Mouse (Mus musculus) stomach, embryonic 16.5 days (tissue): ENCODE measurements around the gene Pif1. TPM values are rescaled to one million over a fixed set of nuclear protein-coding genes. Genes with fewer than 3 reads are reported as not detected.
A peak's percentile ranks its signal among the peaks of the same experiment; 100 is the strongest.

Experiments
- ATAC-seq: fragments of 200-750 bp; cut with Nextera tagmentation; 2 replicates; pipeline ENCODE4 v1.8.0; 2017; ENCODE audit warnings: moderate number of reproducible peaks, moderate TSS enrichment; ENCODE audit not compliant: insufficient read depth, low FRiP score
- H3K27ac ChIP-seq: fragments of 300-500 bp; sonication (generic); 2 replicates; pipeline ENCODE4 v1.5.1; 2014; ENCODE audit warnings: low read length
- H3K27me3 ChIP-seq: fragments of 300-500 bp; sonication (generic); 2 replicates; pipeline ENCODE4 v1.6.1; 2014; ENCODE audit warnings: low read length, control low read depth, mixed read lengths; ENCODE audit not compliant: control insufficient read depth, insufficient read depth
- H3K36me3 ChIP-seq: fragments of 300-500 bp; sonication (generic); 2 replicates; pipeline ENCODE4 v1.6.1; 2014; ENCODE audit warnings: low read length; ENCODE audit not compliant: control insufficient read depth, insufficient read depth
- H3K4me1 ChIP-seq: fragments of 300-500 bp; sonication (generic); 2 replicates; pipeline ENCODE4 v1.6.1; 2014; ENCODE audit warnings: low read length, control low read depth, mixed read lengths; ENCODE audit not compliant: control insufficient read depth, insufficient read depth
- H3K4me2 ChIP-seq: fragments of 300-500 bp; sonication (generic); 2 replicates; pipeline ENCODE4 v1.6.1; 2014; ENCODE audit warnings: low read depth, low read length, mixed read lengths
- H3K4me3 ChIP-seq: fragments of 300-500 bp; sonication (generic); replicated peaks from 2 replicates; pipeline ENCODE4 v1.5.1; 2014; ENCODE audit warnings: mild to moderate bottlenecking, low read length
- H3K9ac ChIP-seq: fragments of 300-500 bp; sonication (generic); 2 replicates; pipeline ENCODE4 v1.6.1; 2014; ENCODE audit warnings: low read length
- H3K9me3 ChIP-seq: fragments of 300-500 bp; sonication (generic); replicated peaks from 2 replicates; pipeline ENCODE4 v1.6.1; 2016; ENCODE audit warnings: low read length, control low read depth; ENCODE audit not compliant: control insufficient read depth
- WGBS: fragments of 180-500 bp; shearing (Covaris S2); extraction: QIAGEN DNeasy Blood & Tissue Kit; methylation state at CpG from one replicate; pipeline ENCODE4 v1.1.7; 2014; 5-methylcytosine and 5-hydroxymethylcytosine counted together
- polyA plus RNA-seq: library from polyadenylated mRNA; unstranded; fragments of >200 nt; fragmentation: Nextera tagmentation; extraction: Ambion mirVana; gene quantifications from 2 replicates; pipeline ENCODE4 v1.2.1, GENCODE M21; 2015

Pif1 gene
- polyA plus RNA-seq, 1 experiment from 2014 or later: 12.7 TPM

DNA sequence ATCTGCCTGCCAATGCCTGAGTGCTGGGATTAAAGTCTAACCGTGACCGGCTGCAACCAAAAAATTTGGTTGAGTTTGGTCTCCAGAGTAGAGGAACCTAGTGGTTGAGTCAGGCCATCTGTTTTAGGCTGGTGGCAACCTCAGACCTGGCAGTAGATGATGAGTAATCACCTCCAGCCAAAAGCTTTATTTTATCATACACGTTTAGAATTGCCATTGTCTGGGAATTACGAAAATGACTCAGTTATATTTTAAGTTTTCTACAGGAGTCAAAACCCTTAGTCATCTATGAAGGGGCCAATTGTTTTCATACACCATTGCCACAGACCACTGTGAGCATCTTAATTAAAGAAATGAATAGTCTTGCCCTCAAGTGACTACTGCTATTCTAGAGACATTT lies 50.0 kb downstream of the Pif1 start:
- Histone ChIP-seq H3K27ac (no peak overlapping the region), H3K4me2 (no peak overlapping the region), H3K27me3 (no peaks in the 10 kb centered on the region), H3K9ac (no peak overlapping the region), H3K4me3 (no peak overlapping the region), H3K9me3 (no peaks in the 10 kb centered on the region), H3K36me3 (no peaks in the 10 kb centered on the region), H3K4me1 (peaks cover 5% of the 10 kb centered on the region)
- WGBS: 82% methylated on average over 4 of the region's 4 CpGs
- no peak for ATAC-seq

DNA sequence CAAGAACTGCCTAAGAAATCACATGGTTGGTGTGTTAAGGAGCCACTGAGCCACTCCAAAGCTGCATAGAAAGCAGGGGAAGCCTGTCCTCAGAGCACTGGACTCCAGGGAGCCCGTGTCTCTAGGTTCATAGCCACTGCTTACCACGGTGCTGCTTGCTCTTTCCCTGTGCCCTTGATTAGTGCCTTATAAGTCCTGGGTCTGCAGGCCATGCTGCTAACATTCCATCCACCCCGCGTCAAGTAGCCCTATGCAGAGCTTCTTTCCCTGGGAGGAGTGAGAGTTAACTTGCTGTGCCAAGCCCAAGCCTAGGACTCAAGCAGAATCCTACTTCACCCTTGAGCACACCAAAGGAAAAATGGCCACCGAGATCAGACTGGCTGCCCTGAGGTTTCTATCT lies 52.1 kb downstream of the Pif1 start:
- Histone ChIP-seq H3K27ac (no peak overlapping the region), H3K4me2 (no peak overlapping the region), H3K27me3 (no peaks in the 10 kb centered on the region), H3K9ac (no peak overlapping the region), H3K4me1 (peaks cover 5% of the 10 kb centered on the region), H3K9me3 (no peaks in the 10 kb centered on the region), H3K36me3 (no peaks in the 10 kb centered on the region), H3K4me3 (no peak overlapping the region)
- peak; percentile 62; the same call in 1 of the 2 replicates for ATAC-seq
- 52% methylated on average over 5 of the region's 5 CpGs for WGBS

DNA sequence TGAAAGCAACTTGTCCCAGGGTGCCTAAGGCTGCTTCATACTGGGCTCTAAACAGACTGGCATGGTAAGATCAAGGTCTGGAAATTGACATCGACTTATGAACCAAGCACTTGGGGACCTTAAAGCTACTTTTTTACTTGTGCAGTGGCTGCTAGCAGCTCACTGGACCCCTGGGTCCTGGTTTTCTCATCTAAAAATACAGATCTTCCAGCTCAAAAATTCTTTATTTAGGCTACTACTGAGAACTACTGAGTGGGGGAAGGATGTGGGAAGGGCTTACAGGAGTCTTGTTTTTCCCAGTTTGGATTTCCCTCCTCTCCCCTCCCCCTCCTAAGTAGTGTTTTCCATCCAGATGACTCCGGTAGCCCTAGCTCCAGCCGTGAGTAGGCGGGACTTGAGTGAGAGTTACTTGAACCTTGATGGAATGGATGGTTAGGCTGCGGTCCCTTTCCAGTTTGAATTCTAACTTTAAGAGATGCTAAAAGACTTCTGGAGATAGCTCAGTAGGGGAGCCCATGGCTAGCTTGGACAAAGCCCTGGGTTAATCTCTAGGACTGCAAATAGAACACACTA lies 54.0 kb downstream of the Pif1 start:
- ATAC-seq: no peak
- no peaks in the 10 kb centered on the region for H3K36me3 ChIP-seq
- H3K4me3 ChIP-seq: no peak overlapping the region
- no peak overlapping the region for H3K4me2 ChIP-seq
- WGBS: 15% methylated on average over 5 of the region's 5 CpGs
- H3K4me1 ChIP-seq: peaks cover 8% of the 10 kb centered on the region
- no peak overlapping the region for H3K9ac ChIP-seq
- H3K9me3 ChIP-seq: no peaks in the 10 kb centered on the region
- H3K27me3 ChIP-seq: no peaks in the 10 kb centered on the region
- H3K27ac ChIP-seq: no peak overlapping the region

DNA sequence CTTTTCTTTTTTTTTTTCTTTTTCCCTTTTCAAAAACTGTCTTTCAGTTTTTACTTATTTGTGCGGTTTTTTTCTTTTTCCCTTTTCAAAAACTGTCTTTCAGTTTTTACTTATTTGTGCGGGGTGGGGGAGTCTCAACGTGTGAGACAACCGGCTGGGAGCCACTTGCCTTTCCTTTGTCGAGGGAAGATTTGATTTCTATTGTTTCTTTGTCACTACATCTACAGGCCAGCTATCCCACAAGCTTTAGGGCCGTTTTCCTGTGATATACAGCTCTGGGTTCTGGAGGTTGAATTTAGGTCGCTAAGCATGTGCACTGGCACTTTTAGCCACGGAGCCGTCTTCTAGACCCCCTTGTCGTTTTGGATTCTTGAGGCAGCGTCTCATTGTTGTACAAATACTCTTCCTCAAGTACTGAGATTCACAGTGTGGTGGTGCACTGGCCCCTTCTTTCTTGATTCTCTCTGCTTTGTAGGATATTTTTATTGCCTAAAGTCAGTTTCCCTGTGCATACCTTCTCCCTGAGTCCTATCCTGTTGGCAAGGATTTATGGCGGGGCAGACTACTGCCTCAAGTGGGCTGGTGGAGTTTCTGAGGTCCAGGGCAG lies 54.6 kb downstream of the Pif1 start:
- Histone ChIP-seq H3K9me3 (no peaks in the 10 kb centered on the region), H3K4me2 (no peak overlapping the region), H3K9ac (no peak overlapping the region), H3K27ac (no peak overlapping the region), H3K36me3 (no peaks in the 10 kb centered on the region), H3K4me3 (no peak overlapping the region), H3K4me1 (peaks cover 11% of the 10 kb centered on the region), H3K27me3 (no peaks in the 10 kb centered on the region)
- 27% methylated on average over 12 of the region's 12 CpGs for WGBS
- no peak for ATAC-seq

- Histone ChIP-seq H3K27me3 (no peaks in the 10 kb centered on the region), H3K27ac (no peak overlapping the region), H3K4me3 (no peak overlapping the region), H3K4me1 (peaks cover 11% of the 10 kb centered on the region), H3K9ac (no peak overlapping the region), H3K4me2 (no peak overlapping the region), H3K9me3 (no peaks in the 10 kb centered on the region), H3K36me3 (no peaks in the 10 kb centered on the region)
- ATAC-seq: no peak
These were observed 55.6 kb downstream of the Pif1 start for GRCm38 (mm10) chr9:65642546-65642945.

- peaks cover 15% of the 10 kb centered on the region for H3K4me1 ChIP-seq
- no peak overlapping the region for H3K27ac ChIP-seq
- H3K9me3 ChIP-seq: no peaks in the 10 kb centered on the region
- 73% methylated on average over 4 of the region's 4 CpGs for WGBS
- no peak for ATAC-seq
- no peak overlapping the region for H3K4me2 ChIP-seq
- no peaks in the 10 kb centered on the region for H3K27me3 ChIP-seq
- H3K4me3 ChIP-seq: no peak overlapping the region
- H3K36me3 ChIP-seq: no peaks in the 10 kb centered on the region
- H3K9ac ChIP-seq: no peak overlapping the region
These were observed 58.0 kb downstream of the Pif1 start for GRCm38 (mm10) chr9:65644960-65645359.

Other genes with a start within 250 kb of the Pif1 start
- gene Pdcd7, start 241.1 kb upstream of the Pif1 start, polyA plus RNA-seq: 3.4 and 3.6 TPM in 2 replicates
- 0.40 TPM in 1 of 2 replicates, not detected in the other for gene Ubap1l, start 226.1 kb upstream of the Pif1 start, polyA plus RNA-seq
- 0.97 and 1.3 TPM in 2 replicates for gene Kbtbd13, start 195.5 kb upstream of the Pif1 start, polyA plus RNA-seq
- 7.6 TPM in 2 replicates for gene Rasl12, start 188.7 kb upstream of the Pif1 start, polyA plus RNA-seq
- 0.69 and 1.7 TPM in 2 replicates for gene Slc51b, start 164.2 kb upstream of the Pif1 start, polyA plus RNA-seq
- gene Mtfmt, start 151.4 kb upstream of the Pif1 start, polyA plus RNA-seq: 18.8 and 21.9 TPM in 2 replicates
- 82.4 and 95.8 TPM in 2 replicates for gene Spg21, start 126.2 kb upstream of the Pif1 start, polyA plus RNA-seq
- gene Ankdd1a, start 67.0 kb upstream of the Pif1 start, polyA plus RNA-seq: 0.19 and 0.65 TPM in 2 replicates
- 21.4 and 23.0 TPM in 2 replicates for gene Plekho2, start 7.1 kb upstream of the Pif1 start, polyA plus RNA-seq
- 20.4 and 22.9 TPM in 2 replicates for gene Rbpms2, start 42.5 kb downstream of the Pif1 start, polyA plus RNA-seq
- 200 and 218 TPM in 2 replicates for gene Oaz2, start 80.8 kb downstream of the Pif1 start, polyA plus RNA-seq
- 3.8 and 5.0 TPM in 2 replicates for gene Zfp609, start 240.4 kb downstream of the Pif1 start, polyA plus RNA-seq